In genomic region chr2:119028941-119029551, GRCm38 (mm10) we compare ENCODE assay signal across 7 mouse cellular contexts. TPM values are rescaled to one million over a fixed set of nuclear protein-coding genes. Genes with fewer than 3 reads are reported as not detected.
DNase-seq lines count a peak whose midpoint lies in the region; ATAC-seq and TF ChIP-seq lines count a peak whose summit lies in the region.

Gene Ccdc32, minus strand, starts transcription at chr2:119029393.

- H3K9ac ChIP-seq in intestine, postnatal 0 days (ENCODE audit: low read depth, low read length): peak within 1 kb of the TSS; percentile 87
- H3K9ac ChIP-seq in midbrain, embryonic 12.5 days (replicated peaks): peak within 1 kb of the TSS; percentile 70

- under 1% methylated on average over 28 of the region's 28 CpGs for WGBS in embryonic facial prominence, embryonic 10.5 days
- WGBS in intestine, postnatal 0 days: under 1% methylated on average over 28 of the region's 28 CpGs
- under 1% methylated on average over 28 of the region's 28 CpGs for WGBS in midbrain, embryonic 12.5 days
- under 1% methylated on average over 28 of the region's 28 CpGs for WGBS in small intestine, adult 2 months

- peaks cover 5% of the 10 kb centered on the region for H3K4me1 ChIP-seq in embryonic facial prominence, embryonic 10.5 days
- H3K4me1 ChIP-seq in intestine, postnatal 0 days (replicated peaks; ENCODE audit: control insufficient read depth, insufficient read depth, low read length): 0 out of 2 replicates have a peak, but pooled peaks cover 3% of the 10 kb centered on the region
- H3K4me1 ChIP-seq in midbrain, embryonic 12.5 days: peaks cover 9% of the 10 kb centered on the region
- peaks cover 7% of the 10 kb centered on the region; the same call in 1 of the 2 replicates for H3K4me1 ChIP-seq in small intestine, adult 2 months (ENCODE audit: control insufficient read depth, insufficient read depth, insufficient read length, low read length)

- intact Hi-C loops in left cerebral cortex, postnatal 4 days (cut with DNase I): no loop called here

- peak; percentile 93 for DNase-seq in adrenal gland, postnatal 10 days
- peak; percentile 93 for DNase-seq in embryonic facial prominence, embryonic 10.5 days (ENCODE audit: low spot score)
- DNase-seq in gonadal fat pad, adult 2 months (ENCODE audit: low read depth): peak; percentile 77
- DNase-seq in left cerebral cortex, postnatal 4 days: peak; percentile 91

- H3K4me2 ChIP-seq in intestine, postnatal 0 days (replicated peaks; ENCODE audit: low read depth): peak within 1 kb of the TSS; percentile 81
- peak within 1 kb of the TSS; percentile 81 for H3K4me2 ChIP-seq in midbrain, embryonic 12.5 days (replicated peaks)

- peak within 1 kb of the TSS; percentile 74 for H3K27ac ChIP-seq in embryonic facial prominence, embryonic 10.5 days (replicated peaks)
- peak within 1 kb of the TSS; percentile 90 for H3K27ac ChIP-seq in intestine, postnatal 0 days (ENCODE audit: low read depth, low read length)
- no peak within 1 kb of the TSS for H3K27ac ChIP-seq in midbrain, embryonic 12.5 days (replicated peaks)
- peak within 1 kb of the TSS; percentile 95 for H3K27ac ChIP-seq in small intestine, adult 2 months (ENCODE audit: insufficient read depth, low read depth, low read length)

- H3K36me3 ChIP-seq in embryonic facial prominence, embryonic 10.5 days (replicated peaks): peaks cover 12% of the 10 kb centered on the region
- H3K36me3 ChIP-seq in intestine, postnatal 0 days (ENCODE audit: control insufficient read depth, insufficient read depth): peaks cover 13% of the 10 kb centered on the region; the same call in 1 of the 2 replicates
- peaks cover 5% of the 10 kb centered on the region; the same call in 1 of the 2 replicates for H3K36me3 ChIP-seq in midbrain, embryonic 12.5 days
- peaks cover 12% of the 10 kb centered on the region for H3K36me3 ChIP-seq in small intestine, adult 2 months (ENCODE audit: control insufficient read depth, insufficient read depth, low read length)

- no peaks in the 10 kb centered on the region for H3K9me3 ChIP-seq in embryonic facial prominence, embryonic 10.5 days
- H3K9me3 ChIP-seq in intestine, postnatal 0 days (ENCODE audit: control insufficient read depth): no peaks in the 10 kb centered on the region
- no peaks in the 10 kb centered on the region for H3K9me3 ChIP-seq in midbrain, embryonic 12.5 days

- peak; percentile 68; the same call in 1 of the 2 replicates for TF ChIP-seq POLR2A in small intestine, adult 2 months (IDR thresholded peaks at IDR 0.05; ENCODE audit: low read depth, low read length)

- no peak for TF ChIP-seq CTCF in intestine, postnatal 0 days (IDR thresholded peaks at IDR 0.05; ENCODE audit: low read depth)
- TF ChIP-seq CTCF in small intestine, adult 2 months (IDR thresholded peaks at IDR 0.05; ENCODE audit: extremely low read depth, insufficient read length, insufficient replicate concordance, low read depth, low read length): no peak

- peak within 1 kb of the TSS; percentile 84 for H3K4me3 ChIP-seq in embryonic facial prominence, embryonic 10.5 days
- H3K4me3 ChIP-seq in intestine, postnatal 0 days (ENCODE audit: low read depth, low read length): peak within 1 kb of the TSS; percentile 78
- peak within 1 kb of the TSS; percentile 59 for H3K4me3 ChIP-seq in midbrain, embryonic 12.5 days
- peak within 1 kb of the TSS; percentile 85 for H3K4me3 ChIP-seq in small intestine, adult 2 months (ENCODE audit: low read depth, low read length)

- peak; percentile 95 for ATAC-seq in intestine, postnatal 0 days
- peak; percentile 97 for ATAC-seq in midbrain, embryonic 12.5 days (ENCODE audit: low FRiP score, low read depth)

- no peaks in the 10 kb centered on the region for H3K27me3 ChIP-seq in embryonic facial prominence, embryonic 10.5 days (replicated peaks; ENCODE audit: low read depth, poor library complexity, severe bottlenecking)
- no peaks in the 10 kb centered on the region for H3K27me3 ChIP-seq in intestine, postnatal 0 days (replicated peaks; ENCODE audit: control insufficient read depth, insufficient read depth, low read length)
- H3K27me3 ChIP-seq in midbrain, embryonic 12.5 days: peaks cover 6% of the 10 kb centered on the region; the same call in 1 of the 2 replicates
- H3K27me3 ChIP-seq in small intestine, adult 2 months (ENCODE audit: control insufficient read depth, insufficient read depth, low read length): no peaks in the 10 kb centered on the region

RNA-seq across cellular contexts. Expression of gene Ccdc32, which starts in this region (rescaled TPM):
- 10 to 100 TPM; 17.7 TPM for total RNA-seq in adrenal gland, postnatal 10 days (2021)
- 19.9 and 20.5 TPM in 2 replicates for polyA plus RNA-seq in embryonic facial prominence, embryonic 10.5 days (2016; fragmentation: Nextera tagmentation; extraction: Ambion mirVana)
- 7.4 and 10.3 TPM in 2 replicates for polyA plus RNA-seq in gonadal fat pad, adult 2 months (2012; rRNA removed)
- polyA plus RNA-seq in intestine, postnatal 0 days (2015; fragmentation: Nextera tagmentation; extraction: Ambion mirVana): 55.9 and 59.5 TPM in 2 replicates
- 10 to 100 TPM; 41.6 to 43.4 TPM for total RNA-seq in left cerebral cortex, postnatal 4 days (2021)
- polyA plus RNA-seq in midbrain, embryonic 12.5 days (2016; fragmentation: Nextera tagmentation; extraction: Ambion mirVana): 26.1 and 28.2 TPM in 2 replicates
- 3.9 and 10.0 TPM in 2 replicates for polyA plus RNA-seq in small intestine, adult 2 months (2012; rRNA removed)
